Mouse (Mus musculus) cerebral cortex, adult 2 months (tissue): ENCODE results near the gene Capzb.

Experiments used
- WGBS: fragments of 180-500 bp; shearing (Covaris S2); methylation state at CpG from one replicate; pipeline ENCODE4 v1.1.7; 2018; 5-methylcytosine and 5-hydroxymethylcytosine counted together

The Capzb gene

DNA sequence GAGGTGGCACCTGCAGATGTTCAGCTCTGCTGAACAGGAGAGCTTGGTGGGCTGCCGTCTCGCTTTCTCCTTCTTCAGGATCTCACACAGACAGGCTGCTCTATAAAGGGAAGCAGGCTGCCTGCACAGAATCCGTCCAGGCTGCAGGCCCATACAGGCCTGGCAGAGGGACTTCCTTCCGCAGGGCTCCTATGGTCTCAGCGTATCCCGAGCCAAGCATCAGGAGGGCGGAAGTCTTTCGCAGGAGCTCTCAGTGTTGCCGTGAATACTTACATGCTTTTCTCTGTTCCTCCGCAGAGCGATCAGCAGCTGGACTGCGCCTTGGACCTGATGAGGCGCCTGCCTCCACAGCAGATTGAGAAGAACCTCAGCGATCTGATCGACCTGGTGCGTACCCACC lies 45.9 kb downstream of the Capzb start:
- WGBS = 62% methylated on average over 16 of the region's 16 CpGs

DNA sequence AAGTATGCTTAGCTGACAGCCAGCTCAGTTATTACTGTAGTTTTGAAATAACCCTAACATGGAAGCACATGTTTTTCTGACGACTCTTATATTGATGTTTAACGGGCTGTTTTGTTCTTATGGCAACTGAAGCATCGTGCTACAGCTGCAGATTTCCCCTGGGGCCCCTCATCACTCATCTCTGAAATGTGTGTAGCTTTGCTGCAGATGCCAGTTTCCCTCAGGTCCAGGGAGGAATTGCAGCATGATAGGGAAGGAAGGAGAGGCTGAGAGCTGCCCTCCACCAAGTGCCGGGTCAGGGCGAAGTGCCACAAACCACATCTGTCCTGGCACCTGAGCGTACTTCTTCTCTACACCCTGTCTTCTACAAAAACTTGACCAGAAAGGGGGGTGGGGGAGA lies 47.6 kb downstream of the Capzb start:
- 72% methylated on average over 6 of the region's 6 CpGs for WGBS

DNA sequence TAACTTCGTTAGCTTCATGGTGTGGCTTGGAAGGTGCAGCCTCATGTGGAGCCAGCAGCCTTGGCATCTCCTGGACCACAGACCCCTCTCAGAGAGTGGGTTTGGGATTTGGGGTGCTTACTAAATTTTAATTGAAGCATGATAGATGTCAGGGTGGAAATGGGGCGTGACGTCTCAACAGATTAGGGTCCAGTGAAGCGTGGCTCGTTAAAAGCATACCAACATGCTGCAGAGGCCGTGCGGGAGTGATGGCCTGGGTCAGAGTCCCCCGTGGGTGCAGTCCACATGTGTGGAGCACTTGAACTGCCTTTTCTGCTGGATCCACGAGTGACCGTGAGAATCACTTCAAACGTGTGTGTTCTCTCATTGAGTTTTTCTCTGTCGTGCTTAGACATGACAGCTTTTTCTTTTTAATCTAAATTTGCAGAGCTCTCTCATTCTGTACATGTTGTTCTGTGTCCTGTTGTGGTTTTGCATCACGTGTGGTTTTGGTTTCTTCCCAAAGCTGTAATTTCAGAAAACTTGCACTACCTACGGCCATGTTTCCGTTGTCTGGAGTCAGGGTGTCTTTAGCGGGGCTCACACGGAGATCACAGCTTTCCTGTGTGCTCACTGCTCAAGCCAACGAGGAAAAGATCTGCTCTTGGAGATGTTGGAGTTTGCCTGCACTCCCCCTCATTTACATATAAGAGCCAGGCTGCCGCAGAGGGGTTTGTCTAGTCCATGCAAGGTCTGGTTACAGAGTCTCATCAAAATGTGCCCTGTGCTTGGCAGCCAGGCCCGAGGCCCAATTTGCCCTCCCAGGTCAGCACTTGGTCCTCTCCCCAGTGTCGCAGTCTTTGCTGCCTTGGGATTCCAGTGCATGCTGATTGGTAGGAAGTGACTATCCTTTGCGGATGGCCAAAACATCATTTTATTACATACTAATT lies 49.2 kb downstream of the Capzb start:
- WGBS = 49% methylated on average over 22 of the region's 22 CpGs

DNA sequence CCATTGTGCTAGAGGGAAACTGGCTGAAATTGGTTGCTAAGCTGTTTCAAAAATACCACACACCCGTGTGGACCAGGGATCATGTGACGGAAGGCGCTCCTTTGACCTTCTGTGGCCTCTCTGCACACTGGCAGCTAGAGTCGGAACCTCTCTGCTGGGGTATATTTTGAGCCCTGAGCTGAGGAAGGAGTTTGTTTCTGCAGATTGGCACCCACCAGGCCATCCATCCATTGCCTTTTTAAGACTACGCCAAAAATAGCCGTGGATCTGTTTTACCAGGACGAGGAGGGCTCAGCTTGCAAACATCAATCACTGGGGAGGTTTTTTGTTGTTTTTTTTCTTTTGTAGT lies 49.9 kb downstream of the Capzb start:
- WGBS = 38% methylated on average over 7 of the region's 7 CpGs

DNA sequence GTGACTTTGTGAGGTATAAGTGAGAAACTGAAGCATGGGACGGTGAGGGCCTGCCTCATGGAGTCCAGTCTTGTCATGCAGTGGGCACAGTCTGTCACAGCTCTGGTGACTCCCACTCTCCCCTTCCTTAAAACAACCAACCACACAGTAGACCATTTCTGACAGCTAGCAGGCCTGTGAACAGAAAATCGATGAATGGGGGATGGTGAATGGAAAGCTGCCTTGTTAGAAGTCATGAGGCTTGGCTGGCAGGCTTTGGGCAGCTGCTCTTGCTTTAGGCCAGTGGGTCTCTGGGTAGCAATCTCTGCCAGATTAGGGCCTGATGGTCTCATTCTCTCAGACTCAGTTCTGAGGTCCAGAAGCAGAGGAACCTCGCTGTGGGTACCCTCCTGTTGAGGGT lies 51.5 kb downstream of the Capzb start:
- 51% methylated on average over 3 of the region's 3 CpGs for WGBS

DNA sequence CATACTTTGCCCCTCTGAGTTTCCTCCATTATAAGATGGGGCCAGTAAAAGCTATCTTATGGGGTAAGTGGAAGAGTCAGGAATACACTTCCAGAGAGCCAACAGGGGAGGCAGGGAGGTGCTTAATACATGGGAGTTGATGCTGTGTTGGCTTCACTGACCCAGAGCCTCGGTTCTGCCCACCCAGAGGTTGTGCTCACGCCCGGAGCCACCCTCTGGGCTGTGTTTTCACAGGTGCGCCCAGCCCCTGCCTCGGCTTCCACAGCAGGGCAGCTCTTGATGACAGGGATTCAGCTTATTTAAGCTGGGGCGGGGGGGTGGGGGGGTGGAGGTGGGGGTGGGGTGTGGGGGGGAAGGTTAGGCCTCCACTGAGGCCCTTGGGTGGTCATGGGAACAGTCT lies 52.1 kb downstream of the Capzb start:
- WGBS = 78% methylated on average over 6 of the region's 6 CpGs

DNA sequence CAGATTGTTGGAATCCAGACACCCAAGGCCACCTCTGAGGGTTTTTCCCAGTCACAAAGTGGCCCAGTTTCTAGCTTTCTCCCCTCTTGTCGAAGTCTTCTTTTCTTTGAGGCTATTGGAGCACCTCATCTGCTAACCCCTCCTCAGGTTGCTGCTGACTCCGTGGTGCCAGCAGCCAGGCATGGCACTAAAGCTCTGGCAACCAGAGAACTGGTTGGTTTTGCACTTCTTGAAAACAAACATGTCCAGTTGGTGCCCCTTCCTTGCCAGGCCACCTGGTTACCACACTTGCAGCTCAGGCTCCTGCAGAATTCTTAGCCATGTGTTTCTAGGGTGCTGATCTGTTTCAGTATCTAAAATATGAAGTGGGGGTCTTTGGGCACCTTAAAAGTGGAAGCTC lies 52.8 kb downstream of the Capzb start:
- 58% methylated on average over 2 of the region's 2 CpGs for WGBS

DNA sequence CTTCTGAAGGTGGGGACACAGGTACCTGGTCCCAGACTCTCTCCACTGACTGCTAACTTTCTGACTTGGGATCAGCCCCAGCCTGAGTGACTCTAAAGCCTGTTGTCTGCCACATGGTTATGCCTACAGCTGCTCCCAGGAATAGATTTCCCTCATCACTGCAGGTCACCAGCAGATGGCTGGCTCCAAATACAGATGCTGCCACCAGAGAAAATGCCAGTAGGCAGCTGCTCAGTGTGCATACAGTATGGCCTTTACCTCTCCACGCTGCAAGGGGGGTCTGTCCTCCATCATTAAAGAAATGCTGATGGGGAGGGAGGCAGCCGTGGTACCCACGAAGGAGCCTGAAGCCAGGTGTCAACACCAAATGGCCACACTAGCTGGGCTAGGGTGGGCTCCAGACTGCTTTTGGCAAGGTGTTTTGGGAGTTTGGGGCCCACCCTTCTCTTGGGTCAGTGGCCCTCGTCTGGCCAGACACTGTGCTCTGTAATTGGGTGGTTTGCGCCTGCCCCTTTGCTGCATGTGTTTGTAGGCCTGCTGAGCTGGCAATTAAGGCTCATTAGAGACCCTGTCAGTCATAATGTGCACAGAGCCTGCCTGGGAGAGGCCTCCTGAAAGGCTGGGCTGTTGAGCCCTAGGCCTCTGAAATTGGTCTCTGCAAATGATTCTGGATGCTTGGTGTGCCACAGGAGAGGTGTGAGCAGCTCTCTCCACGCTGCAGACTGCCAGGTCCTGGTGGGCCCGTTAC lies 53.6 kb downstream of the Capzb start:
- whole genome bisulfite sequencing = 52% methylated on average over 7 of the region's 7 CpGs

DNA sequence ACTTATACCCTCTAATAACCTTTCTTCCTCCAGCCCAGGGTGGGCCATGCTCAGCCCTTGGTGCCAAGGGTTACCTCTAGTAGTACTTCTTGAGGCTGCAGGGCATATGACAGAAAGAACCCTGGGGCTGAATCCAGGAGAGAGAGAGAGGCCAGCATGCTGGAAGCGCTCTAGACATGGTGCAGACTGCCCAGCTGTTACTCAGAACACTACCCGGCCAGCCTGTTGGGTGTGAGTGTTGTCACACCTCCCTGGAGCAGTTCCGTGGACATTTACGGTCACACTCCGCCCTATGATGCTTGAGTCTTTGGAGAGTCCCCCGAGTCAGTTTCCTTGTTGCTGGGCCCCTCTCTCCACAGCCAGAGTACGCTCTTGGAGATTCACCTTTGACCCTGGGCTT lies 55.3 kb downstream of the Capzb start:
- WGBS = 66% methylated on average over 7 of the region's 7 CpGs

DNA sequence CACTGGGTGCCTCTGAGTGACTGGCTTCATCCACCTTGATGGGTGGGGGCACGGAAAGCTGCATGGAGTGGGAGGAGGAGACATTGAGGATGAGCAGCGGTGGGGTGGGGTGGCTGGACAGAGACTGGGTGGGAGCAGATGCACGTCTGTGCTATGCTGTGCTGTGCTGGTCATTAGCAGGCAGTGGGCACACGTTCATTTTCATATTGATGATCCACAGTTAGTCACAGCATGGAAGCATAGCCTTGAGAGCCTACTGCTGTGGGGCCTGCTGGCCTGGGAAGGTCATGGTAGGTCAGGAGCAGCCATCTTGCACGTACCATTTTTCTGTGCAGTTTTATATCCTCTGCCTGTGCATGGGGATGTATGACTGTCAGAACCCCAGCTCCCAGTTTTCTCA lies 56.0 kb downstream of the Capzb start:
- WGBS = 69% methylated on average over 5 of the region's 5 CpGs

DNA sequence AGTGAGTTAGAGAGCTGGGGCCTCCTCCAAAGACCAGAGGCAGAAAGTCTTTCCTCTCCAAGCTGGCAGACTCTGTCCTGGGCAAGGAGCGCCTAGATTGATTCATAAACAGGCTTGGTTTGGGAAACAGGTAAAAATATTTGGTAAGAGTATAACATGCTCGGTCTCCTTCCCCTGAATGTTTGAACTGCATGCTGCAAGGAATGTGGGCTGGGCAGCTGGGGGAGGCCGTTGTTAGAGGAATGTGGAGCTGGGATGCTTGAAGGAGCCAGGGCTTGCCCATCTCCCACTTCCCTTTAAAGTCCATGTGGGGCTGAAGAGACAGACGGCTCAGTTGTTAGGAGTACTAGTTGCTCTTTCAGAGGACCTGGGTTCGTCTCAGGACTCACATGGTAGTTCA lies 57.3 kb downstream of the Capzb start:
- 41% methylated on average over 5 of the region's 5 CpGs for WGBS

DNA sequence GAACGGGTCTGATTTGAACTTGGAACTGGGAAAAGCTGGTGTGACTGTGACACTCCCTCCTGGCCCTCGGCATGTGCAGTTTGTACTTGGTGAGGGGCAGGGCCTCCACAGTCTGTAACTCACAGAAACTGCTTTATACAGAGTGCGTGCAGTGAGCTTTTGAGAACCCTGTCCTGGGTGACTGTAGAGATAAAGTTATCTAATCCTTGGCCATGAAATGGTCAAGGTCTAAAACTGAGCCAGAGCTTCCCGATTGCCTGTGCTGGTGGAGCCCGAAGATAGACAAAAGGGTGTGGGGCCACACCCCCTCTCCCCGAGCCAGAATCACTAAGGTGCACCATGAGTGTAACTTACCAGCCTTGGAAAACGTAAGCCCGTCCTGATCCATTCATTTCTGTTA lies 58.2 kb downstream of the Capzb start:
- WGBS = 71% methylated on average over 8 of the region's 8 CpGs

DNA sequence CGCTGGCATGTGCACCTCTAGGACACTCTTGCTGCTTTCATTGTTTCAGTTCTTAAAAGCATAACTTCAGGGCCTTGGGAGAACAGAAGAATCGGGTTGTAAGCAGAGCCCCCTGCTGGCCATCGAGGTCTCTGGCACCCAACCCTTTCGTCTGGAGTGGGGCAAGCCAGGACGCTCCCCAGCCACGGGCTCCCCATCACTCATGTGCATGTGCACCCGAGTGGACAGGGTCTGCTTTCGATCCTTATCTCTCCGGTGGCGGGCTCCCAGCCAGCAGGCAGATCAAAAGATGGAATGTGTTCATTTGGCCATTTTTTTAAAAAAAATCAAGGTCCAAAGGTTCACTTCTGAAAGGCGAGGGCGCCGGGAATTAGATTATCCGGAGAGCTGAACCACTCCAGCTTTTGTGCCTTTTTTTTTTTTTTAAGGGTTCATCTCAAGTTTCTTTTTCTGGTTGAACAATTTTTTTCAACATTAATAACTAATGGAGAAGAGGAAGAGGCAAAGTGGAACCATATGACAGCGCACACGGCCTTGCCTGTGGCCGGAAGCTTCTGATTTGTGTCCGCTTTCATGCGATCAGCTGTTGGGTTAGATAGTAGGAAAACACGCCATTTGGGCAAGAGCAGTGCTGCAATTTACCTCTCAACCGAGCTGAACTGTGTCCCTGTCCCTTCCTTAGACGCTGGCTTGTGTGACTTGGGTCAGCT lies 59.5 kb downstream of the Capzb start:
- 60% methylated on average over 22 of the region's 22 CpGs for WGBS

DNA sequence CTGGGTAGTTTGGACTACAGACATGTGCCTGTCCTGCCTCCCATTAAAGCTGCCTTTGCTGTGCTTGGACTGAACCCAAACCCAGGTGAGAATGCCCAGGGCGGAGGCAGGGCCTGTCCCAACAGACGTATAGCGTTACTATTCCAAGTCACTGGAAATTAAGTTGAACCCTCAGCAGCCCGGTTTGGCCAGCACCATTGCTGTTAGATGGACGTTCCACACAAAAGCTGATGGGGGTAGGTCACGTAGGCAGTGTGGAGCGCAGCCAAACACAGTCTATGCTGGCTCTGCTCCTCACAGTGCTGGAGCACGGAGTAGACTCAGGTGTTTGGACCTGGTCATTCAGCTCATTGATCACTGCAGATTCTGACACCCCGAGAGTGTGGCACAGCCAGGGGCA lies 60.5 kb downstream of the Capzb start:
- 81% methylated on average over 9 of the region's 9 CpGs for WGBS

DNA sequence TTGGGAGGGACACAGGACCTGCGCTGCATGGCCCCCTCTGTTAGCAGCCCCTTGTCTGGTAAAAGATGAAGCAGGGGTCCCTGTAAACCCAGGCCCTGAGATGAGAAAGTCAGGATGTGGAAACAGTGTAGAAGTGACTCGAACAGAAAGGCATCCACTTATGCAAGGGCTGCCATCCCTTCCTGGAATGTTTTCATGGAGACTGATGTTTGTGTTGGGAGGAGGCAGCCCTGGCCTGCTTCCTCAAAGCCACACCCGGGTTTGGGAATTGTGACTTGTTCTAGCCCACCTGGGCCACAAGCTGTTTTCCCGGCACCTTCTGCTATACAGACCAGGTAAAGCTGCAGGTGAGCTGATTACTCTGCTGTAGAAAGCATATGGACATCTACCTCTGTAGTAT lies 63.4 kb downstream of the Capzb start:
- 73% methylated on average over 4 of the region's 4 CpGs for WGBS

DNA sequence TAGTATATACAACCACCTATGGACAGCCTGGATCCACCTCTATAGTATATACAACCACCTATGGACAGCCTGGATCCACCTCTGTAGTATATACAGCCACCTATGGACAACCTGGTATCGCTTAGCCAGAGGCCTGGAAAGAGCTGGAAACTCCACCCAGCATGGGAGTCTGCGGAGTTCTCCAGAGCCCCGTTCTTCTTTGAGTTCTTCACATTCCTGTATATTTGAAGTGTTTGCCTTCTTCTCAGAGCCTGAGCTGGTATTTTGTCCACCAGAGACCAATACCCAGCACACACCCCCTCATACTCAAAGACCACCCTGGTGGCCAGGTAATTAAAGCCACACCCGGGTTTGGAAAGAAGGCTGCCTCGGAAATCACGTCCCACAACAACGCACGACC lies 64.0 kb downstream of the Capzb start:
- 87% methylated on average over 8 of the region's 8 CpGs for WGBS

DNA sequence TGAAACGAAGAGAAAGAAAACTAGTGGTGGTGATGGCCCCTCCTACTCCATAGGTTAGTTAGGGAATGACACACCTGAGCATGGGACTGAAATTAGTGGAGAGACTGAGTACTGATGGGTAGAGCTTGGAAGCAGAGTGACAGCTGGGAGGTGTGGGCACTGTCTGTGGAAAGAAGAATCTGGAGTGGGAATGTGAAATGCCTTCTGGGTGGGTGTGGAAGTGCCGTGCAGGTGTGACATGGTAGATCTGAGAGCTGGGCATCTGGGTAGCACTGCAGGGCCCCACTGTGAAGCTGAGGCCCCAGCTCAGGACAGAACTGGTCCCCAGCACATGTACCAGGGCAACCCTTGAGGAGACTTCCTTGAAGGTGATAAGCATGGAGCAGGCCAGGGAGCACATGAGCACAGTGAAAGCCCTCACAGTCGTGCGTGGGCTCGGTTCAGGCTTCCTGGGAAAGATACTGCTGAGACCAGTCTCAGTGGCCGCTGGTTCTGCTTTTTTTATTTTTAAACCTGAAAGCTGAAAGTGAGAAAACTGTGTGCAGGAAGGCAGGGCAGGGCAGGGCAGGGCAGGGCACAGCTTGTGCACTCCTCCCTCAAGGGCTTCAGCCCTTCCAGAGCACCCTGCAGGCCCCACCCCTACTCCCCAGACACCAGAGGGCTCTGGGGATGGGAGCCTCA lies 66.1 kb downstream of the Capzb start:
- WGBS = 40% methylated on average over 6 of the region's 6 CpGs

DNA sequence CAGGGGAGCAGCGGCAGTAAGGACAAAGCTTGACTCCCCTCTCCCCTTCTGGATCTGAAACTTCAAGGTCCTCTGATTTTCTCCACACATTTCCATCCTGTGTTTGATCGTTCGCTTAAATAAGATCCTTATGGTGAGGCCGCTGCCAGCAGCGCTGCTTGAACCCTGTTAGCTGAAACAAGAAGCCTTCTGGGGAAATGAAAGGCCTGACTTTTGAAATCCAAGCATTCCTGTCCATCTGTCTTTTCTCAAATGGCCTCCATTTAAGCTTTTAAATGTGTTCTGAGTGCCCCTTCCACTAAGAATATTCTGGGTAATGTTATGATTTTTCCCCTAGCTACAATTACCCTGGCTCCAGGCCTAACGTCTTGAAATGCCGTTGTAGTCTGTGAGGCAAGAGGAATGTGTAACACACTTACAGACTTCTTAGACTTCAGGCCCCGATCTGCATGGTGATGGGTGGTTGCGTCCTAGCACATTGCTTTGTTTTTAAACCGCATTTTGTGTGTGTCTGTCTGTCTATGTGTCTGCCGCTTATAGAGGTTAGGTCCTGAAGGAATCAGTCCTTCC lies 66.7 kb downstream of the Capzb start:
- WGBS = 59% methylated on average over 11 of the region's 11 CpGs

DNA sequence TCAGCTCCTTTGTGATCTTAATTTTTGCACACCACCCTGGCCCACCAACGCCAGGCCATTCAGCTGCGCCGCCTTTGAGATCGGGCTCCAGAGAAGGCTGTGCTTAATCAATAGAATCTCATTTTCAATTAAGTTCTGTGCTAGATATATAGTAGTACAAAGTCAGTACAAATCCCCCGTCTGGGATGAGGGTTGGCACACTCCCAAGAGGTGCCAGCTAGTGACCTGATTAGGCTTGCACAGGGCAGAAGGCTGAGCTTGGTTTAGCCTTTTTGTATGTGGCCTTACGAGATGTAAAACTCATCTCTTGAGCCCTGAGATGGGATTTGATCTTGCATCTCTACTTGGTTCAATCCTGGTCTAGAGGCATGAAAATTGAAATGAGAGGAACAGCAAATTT lies 70.3 kb downstream of the Capzb start:
- 77% methylated on average over 6 of the region's 6 CpGs for WGBS

DNA sequence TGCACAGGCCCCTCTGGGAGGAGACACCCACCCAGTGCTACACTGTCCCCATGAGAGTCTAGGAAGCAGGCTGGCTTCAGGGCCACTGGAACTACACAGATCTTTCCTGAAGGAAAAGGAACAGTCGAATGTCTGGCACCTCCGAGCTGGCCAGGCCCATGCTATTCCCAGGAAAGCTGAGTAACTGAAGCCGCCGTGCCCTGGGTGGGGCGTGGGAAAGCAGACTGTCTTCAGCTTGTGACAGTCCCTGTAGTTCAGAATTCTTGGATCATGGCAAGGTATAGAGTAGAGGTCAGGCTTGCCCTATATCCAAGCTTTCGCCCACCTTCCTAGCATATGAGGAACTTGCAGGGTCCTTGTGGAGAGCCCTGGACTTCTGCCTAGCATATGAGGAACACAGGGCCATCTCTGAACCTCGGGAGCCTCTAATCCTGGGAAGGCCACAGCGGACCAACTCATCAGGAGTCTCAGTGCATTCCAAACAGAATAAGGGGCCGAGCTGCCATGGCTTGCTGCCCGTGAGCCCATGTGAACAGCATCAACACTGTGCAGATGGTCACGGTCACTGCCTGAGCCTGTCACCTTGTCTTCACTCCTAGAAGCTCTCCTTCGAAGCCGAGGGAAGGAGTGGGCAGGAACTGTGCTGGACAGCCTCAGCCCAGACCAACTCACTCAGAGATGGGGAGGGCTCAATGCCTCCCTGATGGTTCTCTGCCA lies 73.2 kb downstream of the Capzb start:
- 55% methylated on average over 13 of the region's 13 CpGs for WGBS

DNA sequence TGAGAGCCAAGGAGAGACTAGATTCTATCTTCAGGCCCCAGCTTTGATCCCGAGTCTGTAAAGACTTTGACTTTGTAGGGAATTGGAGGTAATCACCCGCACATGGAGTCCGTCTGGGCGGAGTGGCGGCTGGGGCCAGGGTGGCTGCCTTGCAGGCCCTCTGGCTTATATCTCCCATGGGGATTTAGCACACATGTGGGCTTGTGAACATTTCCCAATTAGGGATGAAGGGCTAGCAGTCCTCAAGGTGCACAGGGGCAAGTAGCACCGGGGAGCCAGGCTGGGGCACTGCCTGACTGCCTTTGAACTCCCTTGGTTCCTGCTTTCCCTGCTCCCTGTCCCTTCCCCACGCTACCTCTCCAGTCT lies 73.8 kb downstream of the Capzb start:
- 84% methylated on average over 7 of the region's 7 CpGs for WGBS
